In the genomic region with DNA sequence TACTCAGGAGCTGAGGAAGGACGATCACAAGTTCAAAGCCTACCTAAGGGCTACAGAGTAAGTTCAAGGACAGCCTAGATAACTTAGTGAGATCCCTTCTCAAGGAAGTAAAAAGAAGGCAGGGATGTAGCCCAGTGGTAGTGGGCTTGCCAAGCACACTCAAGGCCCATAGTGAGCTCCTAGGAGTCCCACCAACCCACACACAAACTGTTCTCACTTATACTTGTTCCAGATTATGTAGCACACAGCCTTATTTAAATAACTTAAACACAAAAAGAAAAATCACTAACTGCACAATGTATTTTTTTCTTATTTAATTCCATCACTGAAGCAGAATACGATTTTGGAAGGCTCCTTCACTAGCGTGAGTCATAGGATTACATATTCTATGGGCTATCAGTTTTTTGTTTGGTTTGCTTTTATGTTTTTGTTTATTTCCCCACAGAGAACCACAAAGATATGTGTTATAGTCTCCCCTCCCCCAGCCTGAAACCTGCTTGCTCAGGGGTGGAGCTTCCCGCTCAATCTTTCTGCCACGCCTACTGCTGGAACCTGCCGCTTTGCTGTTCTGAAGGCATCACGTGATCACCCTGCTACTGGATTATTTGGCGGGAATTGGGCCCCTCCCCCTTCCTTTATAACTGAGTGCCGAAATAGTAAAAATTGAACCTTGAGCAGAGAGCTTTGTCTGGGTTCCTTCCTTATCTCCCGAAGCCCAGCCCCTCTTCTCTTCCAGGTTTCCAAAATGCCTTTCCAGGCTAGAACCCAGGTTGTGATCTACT, we compare ENCODE assay signal across 27 mouse cellular contexts.
A peak's percentile ranks its signal among the peaks of the same experiment; 100 is the strongest.
DNase-seq lines count a peak whose midpoint lies in the region; ATAC-seq lines count a peak whose summit lies in the region.
"Had no signal": no experiment of that assay in that cellular context is flagged by ENCODE, and none has a peak within 500 bp of the region (broad histone marks: within the 10 kb centered on the region; RNA-seq: fewer than 3 reads in every experiment).

No protein-coding gene starts in this region.

- H3K4me3 ChIP-seq in intestine, embryonic 15.5 days (replicated peaks): no peak overlapping the region
- no peak overlapping the region for H3K4me3 ChIP-seq in intestine, embryonic 16.5 days (ENCODE audit: low read length)
- H3K4me3 ChIP-seq: embryonic facial prominence, embryonic 15.5 days; erythroblast, embryonic 14.5 days; forebrain, embryonic 10.5 days; gastrocnemius, adult 2 months; heart, embryonic 13.5 days; hindbrain, embryonic 12.5 days had no signal

- H3K4me1 ChIP-seq in intestine, embryonic 15.5 days (replicated peaks): no peaks in the 10 kb centered on the region
- H3K4me1 ChIP-seq in intestine, embryonic 16.5 days (ENCODE audit: control insufficient read depth, insufficient read depth, low read length): 0 out of 2 replicates have a peak, but pooled peaks cover 2% of the 10 kb centered on the region
- H3K4me1 ChIP-seq: embryonic facial prominence, embryonic 15.5 days; forebrain, embryonic 10.5 days; hindbrain, embryonic 12.5 days had no signal

- H3K27ac ChIP-seq in intestine, embryonic 15.5 days: 0 out of 2 replicates have a peak overlapping the region, but pooled peaks have one; percentile 28
- H3K27ac ChIP-seq in intestine, embryonic 16.5 days (ENCODE audit: low read length): no peak overlapping the region
- H3K27ac ChIP-seq: embryonic facial prominence, embryonic 15.5 days; forebrain, embryonic 10.5 days; gastrocnemius, adult 2 months; heart, embryonic 13.5 days; hindbrain, embryonic 12.5 days had no signal

- WGBS in intestine, embryonic 15.5 days: 79% methylated on average over 10 of the region's 10 CpGs
- WGBS in intestine, embryonic 16.5 days: 83% methylated on average over 10 of the region's 10 CpGs

- no peaks in the 10 kb centered on the region for H3K27me3 ChIP-seq in intestine, embryonic 15.5 days (replicated peaks)
- H3K27me3 ChIP-seq in intestine, embryonic 16.5 days (replicated peaks; ENCODE audit: control insufficient read depth, insufficient read depth, low read length): no peaks in the 10 kb centered on the region
- H3K27me3 ChIP-seq: embryonic facial prominence, embryonic 15.5 days; heart, embryonic 13.5 days; hindbrain, embryonic 12.5 days; Patski had no signal

- H3K36me3 ChIP-seq in intestine, embryonic 15.5 days: peaks cover 8% of the 10 kb centered on the region
- no peaks in the 10 kb centered on the region for H3K36me3 ChIP-seq in intestine, embryonic 16.5 days (ENCODE audit: control insufficient read depth, insufficient read depth, low read length)

- ATAC-seq in intestine, embryonic 15.5 days: no peak
- ATAC-seq in intestine, embryonic 16.5 days: no peak
- ATAC-seq in CD4-positive, CD25-positive, alpha-beta regulatory T cell, adult 4 months: no peak
- ATAC-seq: forebrain, embryonic 14.5 days; hindbrain, embryonic 16.5 days; inflammation-experienced regulatory T-cells, adult 6 months; Patski had no signal

- DNase-seq in right cerebral cortex, adult 18-20 months: peak; percentile 15
- no peak for DNase-seq in right cerebral cortex, postnatal 10 days (ENCODE audit: low spot score in 2 of 2)
- DNase-seq in ZHBTc4 (ENCODE audit: low read depth, low spot score): peak; percentile 61
- DNase-seq in telencephalon, adult 2 months (ENCODE audit: low read depth, low spot score): peak; percentile 48
- DNase-seq in lung, postnatal 10 days: no peak
- DNase-seq: adrenal gland, adult 8-10 months; adrenal gland, postnatal 36 days; cerebellum, adult 11 months; cerebellum, adult 8-10 months; cerebellum, postnatal 14 days; embryo, embryonic 11 days; gastrocnemius, adult 2 months; gastrocnemius, postnatal 25 days; heart, adult 11 months; heart, postnatal 4 days had no signal

- no peak overlapping the region for H3K9ac ChIP-seq in intestine, embryonic 15.5 days
- no peak overlapping the region for H3K9ac ChIP-seq in intestine, embryonic 16.5 days (ENCODE audit: low read depth, low read length)
- H3K9ac ChIP-seq: embryonic facial prominence, embryonic 15.5 days; heart, embryonic 13.5 days; hindbrain, embryonic 12.5 days had no signal

- no peaks in the 10 kb centered on the region for H3K9me3 ChIP-seq in intestine, embryonic 15.5 days
- H3K9me3 ChIP-seq in intestine, embryonic 16.5 days (ENCODE audit: control insufficient read depth, low read length): no peaks in the 10 kb centered on the region
- H3K9me3 ChIP-seq: embryonic facial prominence, embryonic 15.5 days; forebrain, embryonic 10.5 days; heart, embryonic 13.5 days; hindbrain, embryonic 12.5 days had no signal

- H3K4me2 ChIP-seq in intestine, embryonic 15.5 days (replicated peaks): no peak overlapping the region
- no peak overlapping the region for H3K4me2 ChIP-seq in intestine, embryonic 16.5 days (ENCODE audit: low read depth, low read length)
- H3K4me2 ChIP-seq: embryonic facial prominence, embryonic 15.5 days; heart, embryonic 13.5 days; hindbrain, embryonic 12.5 days had no signal

Comparison
In these comparisons a context has a peak if more than half of its experiments do, and no peak if none do; other contexts are left out.
1. DNase-seq: peak in right cerebral cortex, adult 18-20 months (single experiment), ZHBTc4 (single experiment) and telencephalon, adult 2 months (single experiment); none in right cerebral cortex, postnatal 10 days (0 of 2) and lung, postnatal 10 days (single experiment).